Mouse (Mus musculus) adrenal gland, adult 2 months (tissue): ENCODE results near the gene Timm8a2. TPM values are rescaled to one million over a fixed set of nuclear protein-coding genes. Genes with fewer than 3 reads are reported as not detected.

Experiments
- DNase-seq: peaks from one replicate; pipeline ENCODE4 v3.0.0; 2021
- long read RNA-seq: library from polyadenylated mRNA; stranded (forward); transcript quantifications from one replicate; pipeline ENCODE4 v2.0.0, GENCODE M21; 2021
- polyA plus RNA-seq: library from polyadenylated mRNA; depleted of rRNA; stranded (reverse); fragments of >200 nt; gene quantifications from 2 replicates; pipeline ENCODE4 v1.2.3, GENCODE M21; 2012; rRNA removed
- total RNA-seq, 2 experiments: library from RNA; stranded (reverse); gene quantifications; 2 replicates each; pipeline ENCODE4 v1.2.3; 2021

Gene Timm8a2
- total RNA-seq: not detected
- polyA plus RNA-seq: not detected in 2 replicates
- long read RNA-seq: 0 reads

DNA sequence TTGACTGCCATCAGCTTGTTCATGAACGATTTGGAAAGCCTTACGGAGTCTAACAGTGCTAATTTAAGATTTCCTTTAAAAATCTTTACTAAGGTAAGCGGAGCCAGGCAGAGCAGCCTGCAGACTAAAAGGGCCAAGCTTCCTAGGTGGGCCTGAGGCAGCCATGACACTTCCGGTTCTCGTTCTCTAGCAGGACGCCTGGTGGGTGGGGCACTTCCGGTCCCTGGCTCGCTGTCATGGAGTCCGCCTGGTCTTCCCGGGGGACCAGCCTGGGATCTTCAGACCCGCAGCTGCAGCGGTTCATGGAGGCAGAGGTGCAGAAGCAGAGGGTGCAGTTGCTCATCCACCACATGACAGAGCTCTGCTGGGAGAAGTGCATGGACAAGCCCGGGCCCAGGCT, at the start of gene Timm8a2:
TSS of gene Timm8a2 (plus strand) at position 224 of the 400 bp plus-strand sequence.
- no peak for DNase-seq

DNA sequence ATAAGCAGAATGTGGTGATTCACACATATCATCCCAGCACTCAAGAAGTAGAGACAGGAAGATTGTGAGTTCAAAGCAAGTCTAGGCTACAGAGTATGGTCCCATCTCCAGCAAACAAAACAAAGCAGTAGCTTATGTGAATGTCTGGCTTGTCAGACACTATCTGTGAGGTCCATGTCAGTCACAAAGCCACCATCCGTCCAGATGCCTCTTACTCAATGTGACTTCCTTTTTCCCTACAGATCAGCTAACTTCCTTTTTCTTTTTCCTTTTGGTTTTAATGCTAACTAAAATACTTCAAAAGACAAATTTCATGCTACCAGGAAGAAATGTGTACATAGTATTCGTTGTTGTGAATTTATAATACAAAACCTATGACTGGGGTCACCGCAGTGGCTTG, 49.0 kb upstream of the Timm8a2 start:
- DNase-seq: no peak

DNA sequence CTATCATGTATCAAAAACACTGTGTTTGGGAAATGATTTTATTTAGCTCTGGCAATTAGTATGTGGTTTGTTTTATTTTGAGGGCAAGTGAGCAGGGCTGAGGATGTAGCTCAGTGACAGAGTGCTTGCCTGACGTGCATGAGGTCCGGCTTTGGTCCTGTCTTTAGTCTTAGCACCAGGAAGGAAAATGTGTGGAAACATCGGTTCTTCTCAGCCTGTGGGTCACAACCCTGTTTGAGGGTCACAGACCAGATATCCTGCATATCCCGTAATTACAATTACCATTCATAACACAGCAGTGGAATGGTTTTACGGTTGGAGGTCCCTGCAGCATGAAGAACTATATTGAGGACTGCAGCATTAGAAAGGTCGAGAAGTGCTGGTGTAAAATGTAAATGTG, 48.4 kb upstream of the Timm8a2 start:
- DNase-seq: no peak

- DNase-seq: peak; percentile 29
These were observed 47.2 kb upstream of the Timm8a2 start for GRCm38 (mm10) chr14:121987287-121987686.

GRCm38 (mm10) chr14:121987691-121988090, 46.8 kb upstream of the Timm8a2 start:
- DNase-seq: no peak

DNA sequence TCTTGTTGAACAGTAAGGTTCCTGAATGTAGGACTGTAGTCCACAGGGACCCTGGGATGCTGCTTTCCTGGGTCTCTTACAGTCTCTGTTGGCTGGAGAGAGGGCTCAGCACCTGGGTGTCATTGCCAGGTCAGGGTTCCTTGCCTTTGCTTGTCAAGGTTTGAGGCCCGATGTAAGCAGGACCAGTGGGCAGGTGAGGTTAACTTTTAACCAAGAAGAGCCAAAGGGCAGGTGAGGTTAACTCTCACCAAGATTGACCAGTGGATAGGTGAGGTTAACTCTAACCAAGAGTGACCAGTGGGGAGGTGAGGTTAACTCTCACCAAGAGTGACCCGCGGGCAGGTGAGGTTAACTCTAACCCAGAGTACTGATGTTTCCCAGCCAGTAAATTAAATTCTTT, 45.1 kb upstream of the Timm8a2 start:
- DNase-seq: no peak

DNA sequence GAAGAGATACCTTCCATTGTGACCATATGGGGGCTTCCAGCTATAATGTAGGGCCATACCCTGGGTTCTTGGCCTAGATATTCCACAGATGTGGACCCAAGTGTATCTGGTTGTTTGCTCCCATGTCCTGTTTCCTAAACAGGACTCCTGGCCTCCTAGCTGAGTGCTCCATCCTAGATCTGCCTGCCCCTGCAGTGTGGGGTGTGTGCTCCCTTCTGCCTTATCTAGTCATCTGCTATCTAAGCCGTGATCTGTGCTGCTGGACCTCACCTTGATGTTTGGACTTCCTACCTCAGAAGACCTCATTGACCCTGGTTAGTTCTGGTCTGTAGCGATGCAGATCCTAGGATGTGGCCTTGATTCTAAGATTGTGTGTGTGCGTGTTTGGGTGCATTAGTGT, 44.6 kb upstream of the Timm8a2 start:
- DNase-seq: no peak

DNA sequence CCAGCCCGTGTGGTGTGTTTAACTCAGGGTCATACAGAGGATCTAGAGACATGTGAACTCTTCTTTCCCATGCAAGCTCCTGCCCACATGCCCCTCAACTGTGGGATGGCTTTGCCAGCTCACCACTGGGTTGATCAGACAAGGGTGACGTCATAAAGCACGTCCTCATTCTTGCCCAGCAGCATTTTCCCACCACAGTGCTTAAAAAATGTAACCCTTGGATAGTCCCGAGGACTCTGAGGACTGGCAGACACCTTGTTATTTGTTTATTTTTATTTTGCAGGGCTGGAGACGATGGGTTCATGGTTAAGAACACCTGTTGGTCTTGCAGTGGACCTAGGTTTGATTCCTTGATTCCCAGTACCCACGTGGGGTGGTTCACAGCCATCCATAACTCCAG, 43.6 kb upstream of the Timm8a2 start:
- DNase-seq: no peak

- DNase-seq: no peak
These were observed 42.6 kb upstream of the Timm8a2 start for GRCm38 (mm10) chr14:121991921-121992320.

GRCm38 (mm10) chr14:121992395-121993280, 41.8 kb upstream of the Timm8a2 start:
- DNase-seq: no peak

DNA sequence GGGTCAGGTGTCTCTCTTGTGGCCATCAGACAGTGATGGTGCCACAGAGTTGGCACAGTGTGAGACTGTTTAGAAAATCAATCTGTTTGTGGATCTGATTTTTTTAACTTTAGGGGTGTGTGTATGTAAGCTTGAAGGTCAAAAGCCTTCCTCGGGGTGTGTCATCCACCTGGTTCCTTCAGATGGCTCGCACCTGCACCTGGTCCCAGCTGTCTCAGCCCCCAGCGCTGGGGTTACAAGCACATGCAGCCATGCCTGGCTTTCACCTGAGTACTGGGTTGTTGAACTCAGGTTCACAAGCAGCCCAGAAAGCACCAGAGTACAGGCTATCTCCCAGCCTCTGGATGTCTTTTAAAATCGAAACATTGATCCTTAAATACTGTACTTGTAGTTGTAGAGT, 40.9 kb upstream of the Timm8a2 start:
- no peak for DNase-seq

GRCm38 (mm10) chr14:121994171-121994700, 40.2 kb upstream of the Timm8a2 start:
- no peak for DNase-seq

- DNase-seq: no peak
These were observed 39.5 kb upstream of the Timm8a2 start for GRCm38 (mm10) chr14:121994846-121995556.

DNA sequence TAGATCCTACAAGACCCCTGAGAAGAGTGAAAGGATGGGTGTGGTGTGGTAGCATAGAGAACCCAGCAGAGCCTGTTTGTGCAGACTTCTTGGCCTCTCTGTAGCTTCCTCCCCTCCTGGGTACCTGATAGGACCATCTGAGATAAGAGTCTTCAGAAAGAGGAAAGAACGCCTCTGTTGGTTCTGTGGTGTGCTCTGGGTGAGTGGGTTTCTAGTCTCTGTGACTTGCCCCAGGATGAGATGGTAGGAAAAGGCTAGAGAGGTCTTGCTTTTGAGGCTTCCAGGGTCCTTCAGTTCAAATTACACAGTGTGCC, 39.0 kb upstream of the Timm8a2 start:
- no peak for DNase-seq

DNA sequence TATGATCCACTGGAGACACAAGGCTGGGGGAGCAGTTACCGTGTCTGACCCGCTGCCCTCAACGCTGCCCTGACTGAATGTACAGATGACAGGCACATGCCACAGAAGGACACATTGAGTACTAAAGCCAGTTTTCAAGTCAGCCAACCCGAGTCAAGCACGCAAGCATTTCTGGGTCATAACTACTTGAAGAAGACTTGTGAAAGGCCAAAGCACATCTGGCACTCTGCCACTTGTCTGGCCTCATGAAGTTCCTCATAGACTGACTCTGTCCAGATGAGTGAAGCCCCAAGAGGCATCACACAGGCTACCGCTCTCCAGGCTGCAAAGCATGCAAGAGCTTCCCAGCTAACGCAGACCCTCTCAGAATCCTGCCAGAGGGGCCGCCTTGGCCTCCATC, 37.7 kb upstream of the Timm8a2 start:
- peak; percentile 55 for DNase-seq

- DNase-seq: no peak
These were observed 35.0 kb upstream of the Timm8a2 start for GRCm38 (mm10) chr14:121999455-121999854.

DNA sequence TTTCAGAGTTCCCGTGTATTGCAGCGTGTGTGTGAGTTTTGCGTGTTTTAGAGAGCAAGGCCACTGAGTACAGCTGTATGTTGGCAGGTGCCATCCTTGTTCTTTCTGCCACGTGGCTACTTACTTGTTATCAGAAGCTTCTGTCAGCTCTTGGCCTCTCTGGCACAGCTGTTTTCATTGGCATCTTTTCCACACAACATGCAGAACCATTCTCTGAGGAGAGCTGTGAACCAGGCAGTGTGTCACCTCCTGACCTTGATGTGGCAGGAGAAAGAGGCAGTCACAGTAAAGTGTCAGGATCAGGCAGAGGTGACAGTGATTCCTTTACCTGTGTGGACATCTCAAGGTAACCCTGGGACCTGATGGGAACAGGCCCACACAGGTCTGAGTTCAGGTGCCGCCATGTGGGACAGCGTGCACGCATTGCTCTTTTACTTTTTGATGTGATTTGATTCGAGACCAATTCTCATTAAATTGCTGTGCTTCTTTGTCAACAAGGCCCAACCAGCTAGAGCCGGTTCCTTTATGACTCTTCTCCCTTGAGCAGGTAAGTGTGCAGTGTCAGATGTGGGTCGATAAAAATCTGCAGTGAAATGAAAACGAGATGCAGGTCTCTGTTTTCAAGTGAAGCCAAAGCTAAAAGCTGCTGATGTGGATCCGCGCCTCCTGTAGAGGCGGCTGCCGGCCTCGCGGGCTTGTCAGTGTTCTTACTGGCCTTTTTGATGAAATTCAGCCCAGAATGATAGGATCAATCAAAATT, 33.9 kb upstream of the Timm8a2 start:
- no peak for DNase-seq

DNA sequence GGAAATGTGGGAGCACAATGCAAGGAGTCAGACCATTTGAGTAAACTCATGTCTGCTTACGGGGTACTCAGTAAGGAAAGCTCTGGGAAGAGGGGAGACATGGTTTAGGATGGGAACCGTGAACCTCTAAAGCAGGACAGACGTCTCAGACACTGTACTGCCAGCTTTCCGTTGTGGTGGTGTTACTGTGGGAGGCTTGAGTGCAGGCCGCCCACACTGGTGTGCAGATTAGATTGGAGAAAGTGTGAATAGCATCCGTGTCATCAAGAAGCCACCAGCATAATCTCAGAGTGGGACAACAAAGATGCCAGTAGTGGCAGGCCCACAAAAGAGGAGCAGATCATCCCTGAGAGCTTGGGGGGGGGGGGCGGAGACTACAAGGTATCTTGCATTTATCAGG, 32.2 kb upstream of the Timm8a2 start:
- no peak for DNase-seq

DNA sequence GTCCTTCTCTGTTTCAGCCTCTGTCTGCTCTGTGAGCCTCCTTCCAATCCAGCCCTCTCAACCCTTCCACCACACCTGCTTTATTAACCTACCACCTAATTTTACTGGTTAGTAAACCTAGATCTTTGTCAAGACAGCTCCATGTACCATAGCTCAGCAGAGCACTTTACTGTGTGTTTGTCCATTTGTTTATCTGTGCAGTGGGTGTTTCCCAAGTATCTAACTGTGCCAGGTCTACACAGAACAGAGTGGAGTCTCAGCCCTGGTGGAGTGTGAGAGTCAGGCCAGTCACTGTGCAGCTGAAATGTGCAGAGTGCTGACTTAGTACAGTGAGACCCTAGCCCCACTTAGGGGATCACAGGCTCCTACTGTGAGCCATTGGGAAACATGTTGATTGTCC, 30.7 kb upstream of the Timm8a2 start:
- DNase-seq: no peak

- no peak for DNase-seq
These were observed 26.2 kb upstream of the Timm8a2 start for GRCm38 (mm10) chr14:122008261-122008660.

- no peak for DNase-seq
These were observed 25.0 kb upstream of the Timm8a2 start for GRCm38 (mm10) chr14:122009502-122009901.

DNA sequence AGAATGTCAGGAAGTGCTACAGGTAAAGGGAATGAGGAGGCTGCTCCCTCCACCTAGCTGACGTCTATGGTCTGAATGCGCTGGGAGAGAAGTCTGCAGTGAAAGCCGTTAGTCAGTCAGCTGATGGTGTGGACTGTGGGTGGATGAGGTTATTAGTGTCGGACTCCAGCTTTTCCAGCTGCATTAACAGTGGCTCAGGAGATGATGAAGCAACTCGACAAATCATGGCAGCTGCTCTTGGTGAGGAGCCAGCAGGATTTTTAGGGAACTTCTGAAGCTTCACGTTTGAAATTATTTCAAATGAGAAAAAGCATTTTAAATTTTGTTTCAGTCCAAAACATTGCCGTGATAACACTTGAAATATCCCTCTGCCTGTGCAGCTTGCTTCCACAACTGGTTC, 24.2 kb upstream of the Timm8a2 start:
- no peak for DNase-seq

DNA sequence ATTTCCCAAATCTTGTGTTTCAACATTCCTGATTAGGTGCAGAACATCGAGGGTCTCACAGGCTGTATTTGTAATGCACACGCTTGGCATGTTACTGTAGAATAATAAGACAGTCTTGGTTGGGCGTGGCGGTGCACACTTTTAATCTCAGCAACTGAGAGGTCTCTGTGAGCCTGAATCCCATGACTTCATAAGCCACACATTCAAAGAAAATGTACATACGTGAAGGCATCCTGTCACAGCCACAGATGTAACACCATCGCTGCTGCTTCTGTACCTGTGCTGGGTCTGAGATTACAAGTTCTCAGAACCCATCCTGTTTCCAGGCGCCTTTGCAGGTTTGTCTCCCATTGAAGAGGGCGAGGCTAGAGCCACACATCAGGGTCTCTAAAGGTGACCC, 22.7 kb upstream of the Timm8a2 start:
- DNase-seq: no peak
